Mouse (Mus musculus) lung, postnatal 0 days (tissue): ENCODE data around the gene Tnfsf10.
A peak's percentile ranks its signal among the peaks of the same experiment; 100 is the strongest.

Experiments used
- CTCF ChIP-seq: IDR thresholded peaks from 2 replicates; pipeline ENCODE4 v1.5.1; 2016; ENCODE audit warnings: antibody characterized with exemption, mild to moderate bottlenecking
- EP300 ChIP-seq: IDR thresholded peaks from 2 replicates; pipeline ENCODE4 v1.6.1; 2016; ENCODE audit warnings: antibody characterized with exemption, mild to moderate bottlenecking, control low read depth

GRCm38 (mm10) chr3:27377935-27378334 lies 61.1 kb downstream of the Tnfsf10 start:
- TF ChIP-seq CTCF: no peak
- TF ChIP-seq EP300: peak; percentile 86
